ENCODE assay signal across 31 mouse cellular contexts in the genomic region with DNA sequence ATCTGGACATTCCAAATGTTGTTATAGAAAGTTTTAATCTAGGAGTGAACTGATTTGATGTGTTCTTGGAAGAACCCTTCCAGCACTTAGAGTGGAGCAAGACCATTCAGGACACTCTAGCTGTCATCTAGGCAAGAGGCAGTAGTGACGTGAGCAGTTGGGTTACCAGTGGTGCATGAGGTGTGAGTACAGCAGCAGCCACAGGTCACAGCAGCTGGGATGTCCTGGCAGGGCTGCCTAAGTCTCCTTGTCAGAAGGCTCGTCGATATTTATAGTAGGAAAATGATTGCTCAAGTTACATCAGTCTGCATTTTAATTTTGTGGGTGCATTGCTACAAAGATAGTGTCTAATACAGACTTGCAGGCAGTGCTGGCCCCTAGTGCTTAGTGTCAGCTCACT.
"Had no signal": no experiment of that assay in that cellular context is flagged by ENCODE, and none has a peak within 500 bp of the region (broad histone marks: within the 10 kb centered on the region; RNA-seq: fewer than 3 reads in every experiment).

No protein-coding gene starts in this region.

- DNase-seq: left cerebral cortex, postnatal 4 days; liver; liver, embryonic 13.5 days; liver, postnatal 0 days; lung, adult 18-20 months; lung, adult 2 months; lung, embryonic 14.5 days; lung, postnatal 10 days; lung, postnatal 14 days; lung, postnatal 36 days; lung, postnatal 4 days; midbrain, embryonic 14.5 days had no signal

- H3K27me3 ChIP-seq: limb, embryonic 12.5 days; limb, embryonic 13.5 days; limb, embryonic 15.5 days; liver, embryonic 12.5 days; liver, embryonic 13.5 days; liver, embryonic 15.5 days; lung, embryonic 15.5 days; megakaryocyte, embryonic 14.5 days; midbrain, embryonic 12.5 days; midbrain, embryonic 13.5 days; midbrain, embryonic 15.5 days; neural tube, embryonic 12.5 days had no signal

- H3K9me3 ChIP-seq: limb, embryonic 10.5 days; limb, embryonic 12.5 days; limb, embryonic 13.5 days; limb, embryonic 15.5 days; liver, embryonic 12.5 days; liver, embryonic 13.5 days; liver, embryonic 15.5 days; lung, embryonic 15.5 days; megakaryocyte, embryonic 14.5 days; midbrain, embryonic 10.5 days; midbrain, embryonic 12.5 days; midbrain, embryonic 13.5 days; midbrain, embryonic 15.5 days; neural tube, embryonic 12.5 days had no signal

- ATAC-seq: liver, embryonic 12.5 days; liver, postnatal 0 days; lung, postnatal 0 days; midbrain, embryonic 13.5 days; midbrain, embryonic 15.5 days; midbrain, embryonic 16.5 days had no signal

- H3K4me1 ChIP-seq: limb, embryonic 10.5 days; limb, embryonic 12.5 days; limb, embryonic 13.5 days; liver, embryonic 13.5 days; liver, embryonic 15.5 days; midbrain, embryonic 10.5 days; midbrain, embryonic 12.5 days; midbrain, embryonic 15.5 days; neural tube, embryonic 12.5 days had no signal

- H3K4me2 ChIP-seq: limb, embryonic 12.5 days; limb, embryonic 13.5 days; limb, embryonic 15.5 days; liver, embryonic 11.5 days; liver, embryonic 12.5 days; liver, embryonic 13.5 days; liver, embryonic 15.5 days; lung, embryonic 14.5 days; lung, embryonic 15.5 days; midbrain, embryonic 12.5 days; midbrain, embryonic 13.5 days; midbrain, embryonic 15.5 days; neural tube, embryonic 12.5 days had no signal

- H3K4me3 ChIP-seq: left cerebral cortex, adult 2 months; limb, embryonic 10.5 days; limb, embryonic 12.5 days; limb, embryonic 13.5 days; limb, embryonic 15.5 days; liver, embryonic 12.5 days; liver, embryonic 13.5 days; liver, embryonic 15.5 days; lung, embryonic 15.5 days; megakaryocyte, embryonic 14.5 days; midbrain, embryonic 10.5 days; midbrain, embryonic 12.5 days; midbrain, embryonic 13.5 days; midbrain, embryonic 15.5 days; neural tube, embryonic 12.5 days had no signal

- H3K9ac ChIP-seq: limb, embryonic 12.5 days; limb, embryonic 13.5 days; limb, embryonic 15.5 days; liver, embryonic 12.5 days; liver, embryonic 13.5 days; liver, embryonic 14.5 days; liver, embryonic 15.5 days; liver, postnatal 0 days; lung, embryonic 14.5 days; lung, embryonic 15.5 days; midbrain, embryonic 12.5 days; midbrain, embryonic 13.5 days; midbrain, embryonic 15.5 days; neural tube, embryonic 12.5 days had no signal

- H3K27ac ChIP-seq: left cerebral cortex, adult 2 months; limb, embryonic 10.5 days; limb, embryonic 12.5 days; limb, embryonic 13.5 days; limb, embryonic 15.5 days; liver, embryonic 12.5 days; liver, embryonic 13.5 days; liver, embryonic 14.5 days; liver, embryonic 15.5 days; lung, embryonic 15.5 days; macrophage; midbrain, embryonic 10.5 days; midbrain, embryonic 12.5 days; midbrain, embryonic 13.5 days; midbrain, embryonic 15.5 days; neural tube, embryonic 12.5 days had no signal
